Mouse (Mus musculus): ENCODE results near the gene Gtdc1. TPM values are rescaled to one million over a fixed set of nuclear protein-coding genes. Genes with fewer than 3 reads are reported as not detected.
A peak's percentile ranks its signal among the peaks of the same experiment; 100 is the strongest.

The Gtdc1 gene
- polyA plus RNA-seq, 1 experiment from 2014 or later = 12.3 TPM

- ATAC-seq (replicated peaks; ENCODE audit: low FRiP score, low TSS enrichment, low read depth) (no peak), DNase-seq (ENCODE audit: low spot score) (no peak)
- Histone ChIP-seq H3K36me3 (ENCODE audit: control insufficient read depth, insufficient read depth, low read length) (no peaks in the 10 kb centered on the region), H3K27ac (ENCODE audit: low read depth) (no peak overlapping the region), H3K4me1 (replicated peaks; ENCODE audit: control insufficient read depth, insufficient read depth, low read length) (0 out of 2 replicates have a peak, but pooled peaks cover 3% of the 10 kb centered on the region), H3K9ac (ENCODE audit: low read length) (no peak overlapping the region), H3K9me3 (ENCODE audit: control insufficient read depth, low read length) (no peaks in the 10 kb centered on the region), H3K4me3 (ENCODE audit: low read depth, low read length) (no peak overlapping the region), H3K4me2 (ENCODE audit: low read length) (no peak overlapping the region), H3K27me3 (replicated peaks; ENCODE audit: control insufficient read depth, insufficient read depth, low read length) (no peaks in the 10 kb centered on the region)
- WGBS = 88% methylated on average over 4 of the region's 4 CpGs
These were observed 33.7 kb upstream of the Gtdc1 start for GRCm38 (mm10) chr2:44961192-44961591.

DNA sequence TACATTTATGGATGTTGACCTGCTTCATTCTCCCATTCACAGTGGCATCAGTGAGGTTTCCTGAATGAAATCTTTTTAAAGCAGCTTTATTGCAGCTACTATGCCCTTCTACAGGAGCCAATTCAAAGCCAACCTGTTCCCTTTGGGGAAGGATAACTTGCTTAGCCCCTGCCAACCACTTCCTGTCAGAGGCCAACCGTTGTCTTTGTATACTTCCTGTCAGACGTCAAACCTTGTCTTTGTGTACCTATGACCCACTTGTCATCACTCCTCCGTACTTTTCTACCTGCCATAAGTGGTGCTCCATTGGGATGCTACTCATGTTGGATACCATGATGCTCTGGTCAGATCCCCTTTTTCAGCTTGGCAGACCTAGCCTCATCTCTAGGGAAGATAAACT lies 33.1 kb upstream of the Gtdc1 start:
- Histone ChIP-seq H3K9me3 (ENCODE audit: control insufficient read depth, low read length) (no peaks in the 10 kb centered on the region), H3K36me3 (ENCODE audit: control insufficient read depth, insufficient read depth, low read length) (no peaks in the 10 kb centered on the region), H3K27ac (ENCODE audit: low read depth) (no peak overlapping the region), H3K9ac (ENCODE audit: low read length) (no peak overlapping the region), H3K4me1 (replicated peaks; ENCODE audit: control insufficient read depth, insufficient read depth, low read length) (0 out of 2 replicates have a peak, but pooled peaks cover 3% of the 10 kb centered on the region), H3K27me3 (replicated peaks; ENCODE audit: control insufficient read depth, insufficient read depth, low read length) (no peaks in the 10 kb centered on the region), H3K4me2 (ENCODE audit: low read length) (no peak overlapping the region), H3K4me3 (ENCODE audit: low read depth, low read length) (no peak overlapping the region)
- ATAC-seq (replicated peaks; ENCODE audit: low FRiP score, low TSS enrichment, low read depth) (no peak), DNase-seq (ENCODE audit: low spot score) (no peak)
- 74% methylated on average over 3 of the region's 3 CpGs for WGBS

DNA sequence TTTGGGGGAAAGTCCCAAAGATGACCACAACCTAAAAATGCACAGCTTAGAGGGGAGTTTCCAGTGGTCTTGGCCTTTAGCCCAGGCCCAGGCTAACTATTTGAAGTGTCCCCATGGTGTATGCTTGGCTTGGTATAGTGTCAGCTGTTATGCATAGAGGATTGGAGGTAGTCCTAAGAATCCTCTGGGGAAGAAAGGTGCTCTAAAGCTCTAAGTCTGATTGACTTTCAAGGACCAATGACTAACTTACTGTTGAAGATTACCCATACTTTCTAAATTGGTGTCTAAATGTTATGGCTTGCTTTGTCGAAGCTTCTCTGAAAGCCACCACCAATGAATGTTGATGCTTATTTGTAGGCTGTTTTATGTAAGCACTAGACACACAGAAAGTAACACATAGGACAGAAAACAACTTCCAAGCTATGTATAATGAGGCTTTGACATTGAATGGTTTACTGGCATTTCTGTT lies 29.9 kb upstream of the Gtdc1 start:
- no peak overlapping the region for H3K4me3 ChIP-seq (ENCODE audit: low read depth, low read length)
- H3K27ac ChIP-seq (ENCODE audit: low read depth) = no peak overlapping the region
- no peak overlapping the region for H3K9ac ChIP-seq (ENCODE audit: low read length)
- 78% methylated on average over 1 of the region's 1 CpGs for WGBS
- H3K9me3 ChIP-seq (ENCODE audit: control insufficient read depth, low read length) = no peaks in the 10 kb centered on the region
- no peak overlapping the region for H3K4me2 ChIP-seq (ENCODE audit: low read length)
- H3K4me1 ChIP-seq (replicated peaks; ENCODE audit: control insufficient read depth, insufficient read depth, low read length) = 0 out of 2 replicates have a peak, but pooled peaks cover 3% of the 10 kb centered on the region
- no peaks in the 10 kb centered on the region for H3K27me3 ChIP-seq (replicated peaks; ENCODE audit: control insufficient read depth, insufficient read depth, low read length)
- DNase-seq (ENCODE audit: low spot score) = no peak
- no peaks in the 10 kb centered on the region for H3K36me3 ChIP-seq (ENCODE audit: control insufficient read depth, insufficient read depth, low read length)
- ATAC-seq (replicated peaks; ENCODE audit: low FRiP score, low TSS enrichment, low read depth) = no peak

- 0 out of 2 replicates have a peak overlapping the region, but pooled peaks have one; percentile 27 for H3K27ac ChIP-seq (ENCODE audit: low read depth)
- DNase-seq (ENCODE audit: low spot score) (no peak), ATAC-seq (replicated peaks; ENCODE audit: low FRiP score, low TSS enrichment, low read depth) (no peak)
- H3K27me3 ChIP-seq (replicated peaks; ENCODE audit: control insufficient read depth, insufficient read depth, low read length) = no peaks in the 10 kb centered on the region
- no peak overlapping the region for H3K9ac ChIP-seq (ENCODE audit: low read length)
- no peaks in the 10 kb centered on the region for H3K36me3 ChIP-seq (ENCODE audit: control insufficient read depth, insufficient read depth, low read length)
- 0 out of 2 replicates have a peak, but pooled peaks cover 3% of the 10 kb centered on the region for H3K4me1 ChIP-seq (replicated peaks; ENCODE audit: control insufficient read depth, insufficient read depth, low read length)
- H3K4me2 ChIP-seq (ENCODE audit: low read length) = no peak overlapping the region
- H3K4me3 ChIP-seq (ENCODE audit: low read depth, low read length) = no peak overlapping the region
- no peaks in the 10 kb centered on the region for H3K9me3 ChIP-seq (ENCODE audit: control insufficient read depth, low read length)
- WGBS = 30% methylated on average over 3 of the region's 3 CpGs
These were observed 28.8 kb upstream of the Gtdc1 start for GRCm38 (mm10) chr2:44956232-44956631.

DNA sequence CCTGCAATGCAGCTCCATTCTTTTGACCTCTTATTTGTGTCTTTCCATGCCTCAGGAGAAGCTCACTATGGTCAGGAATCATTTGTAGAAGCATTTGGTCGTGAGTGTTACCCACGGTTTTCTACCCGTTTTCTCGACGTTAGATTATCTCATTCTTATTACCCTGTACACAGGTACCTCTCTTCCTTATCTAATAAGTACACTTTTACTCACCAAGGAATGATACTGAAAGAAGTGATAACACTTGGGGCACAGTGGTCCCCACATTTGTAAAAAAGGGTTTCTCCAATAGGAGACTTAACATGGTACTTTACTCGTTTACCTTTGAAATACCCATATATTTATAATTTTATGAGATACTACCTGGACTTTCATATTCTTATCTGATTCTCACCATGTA lies 28.0 kb upstream of the Gtdc1 start:
- H3K27ac ChIP-seq (ENCODE audit: low read depth) = no peak overlapping the region
- no peaks in the 10 kb centered on the region for H3K9me3 ChIP-seq (ENCODE audit: control insufficient read depth, low read length)
- H3K9ac ChIP-seq (ENCODE audit: low read length) = no peak overlapping the region
- no peaks in the 10 kb centered on the region for H3K36me3 ChIP-seq (ENCODE audit: control insufficient read depth, insufficient read depth, low read length)
- H3K4me1 ChIP-seq (replicated peaks; ENCODE audit: control insufficient read depth, insufficient read depth, low read length) = 0 out of 2 replicates have a peak, but pooled peaks cover 3% of the 10 kb centered on the region
- H3K4me2 ChIP-seq (ENCODE audit: low read length) = no peak overlapping the region
- WGBS = 87% methylated on average over 6 of the region's 6 CpGs
- DNase-seq (ENCODE audit: low spot score) = no peak
- H3K4me3 ChIP-seq (ENCODE audit: low read depth, low read length) = no peak overlapping the region
- H3K27me3 ChIP-seq (replicated peaks; ENCODE audit: control insufficient read depth, insufficient read depth, low read length) = no peaks in the 10 kb centered on the region
- no peak for ATAC-seq (replicated peaks; ENCODE audit: low FRiP score, low TSS enrichment, low read depth)

GRCm38 (mm10) chr2:44954180-44954579 lies 26.7 kb upstream of the Gtdc1 start:
- no peak for ATAC-seq (replicated peaks; ENCODE audit: low FRiP score, low TSS enrichment, low read depth)
- Histone ChIP-seq H3K27me3 (replicated peaks; ENCODE audit: control insufficient read depth, insufficient read depth, low read length) (no peaks in the 10 kb centered on the region), H3K36me3 (ENCODE audit: control insufficient read depth, insufficient read depth, low read length) (no peaks in the 10 kb centered on the region), H3K4me3 (ENCODE audit: low read depth, low read length) (no peak overlapping the region), H3K4me2 (ENCODE audit: low read length) (no peak overlapping the region), H3K9me3 (ENCODE audit: control insufficient read depth, low read length) (no peaks in the 10 kb centered on the region), H3K4me1 (replicated peaks; ENCODE audit: control insufficient read depth, insufficient read depth, low read length) (0 out of 2 replicates have a peak, but pooled peaks cover 3% of the 10 kb centered on the region), H3K27ac (ENCODE audit: low read depth) (no peak overlapping the region), H3K9ac (ENCODE audit: low read length) (no peak overlapping the region)
- 61% methylated on average over 1 of the region's 1 CpGs for WGBS
- DNase-seq (ENCODE audit: low spot score) = no peak

- ATAC-seq (replicated peaks; ENCODE audit: low FRiP score, low TSS enrichment, low read depth) (no peak), DNase-seq (ENCODE audit: low spot score) (no peak)
- Histone ChIP-seq H3K27ac (ENCODE audit: low read depth) (no peak overlapping the region), H3K4me3 (ENCODE audit: low read depth, low read length) (no peak overlapping the region), H3K4me2 (ENCODE audit: low read length) (no peak overlapping the region), H3K27me3 (replicated peaks; ENCODE audit: control insufficient read depth, insufficient read depth, low read length) (no peaks in the 10 kb centered on the region), H3K4me1 (replicated peaks; ENCODE audit: control insufficient read depth, insufficient read depth, low read length) (0 out of 2 replicates have a peak, but pooled peaks cover 3% of the 10 kb centered on the region), H3K36me3 (ENCODE audit: control insufficient read depth, insufficient read depth, low read length) (no peaks in the 10 kb centered on the region), H3K9ac (ENCODE audit: low read length) (no peak overlapping the region), H3K9me3 (ENCODE audit: control insufficient read depth, low read length) (no peaks in the 10 kb centered on the region)
- WGBS = 48% methylated on average over 6 of the region's 6 CpGs
These were observed 25.5 kb upstream of the Gtdc1 start for GRCm38 (mm10) chr2:44952830-44953422.

- no peak overlapping the region for H3K9ac ChIP-seq (ENCODE audit: low read length)
- no peaks in the 10 kb centered on the region for H3K9me3 ChIP-seq (ENCODE audit: control insufficient read depth, low read length)
- no peak overlapping the region for H3K4me3 ChIP-seq (ENCODE audit: low read depth, low read length)
- H3K27ac ChIP-seq (ENCODE audit: low read depth) = no peak overlapping the region
- ATAC-seq (replicated peaks; ENCODE audit: low FRiP score, low TSS enrichment, low read depth) (no peak), DNase-seq (ENCODE audit: low spot score) (no peak)
- WGBS = 72% methylated on average over 4 of the region's 4 CpGs
- H3K27me3 ChIP-seq (replicated peaks; ENCODE audit: control insufficient read depth, insufficient read depth, low read length) = no peaks in the 10 kb centered on the region
- no peak overlapping the region for H3K4me2 ChIP-seq (ENCODE audit: low read length)
- no peaks in the 10 kb centered on the region for H3K36me3 ChIP-seq (ENCODE audit: control insufficient read depth, insufficient read depth, low read length)
- H3K4me1 ChIP-seq (replicated peaks; ENCODE audit: control insufficient read depth, insufficient read depth, low read length) = 0 out of 2 replicates have a peak, but pooled peaks cover 3% of the 10 kb centered on the region
These were observed 24.3 kb upstream of the Gtdc1 start for GRCm38 (mm10) chr2:44951651-44952213.

DNA sequence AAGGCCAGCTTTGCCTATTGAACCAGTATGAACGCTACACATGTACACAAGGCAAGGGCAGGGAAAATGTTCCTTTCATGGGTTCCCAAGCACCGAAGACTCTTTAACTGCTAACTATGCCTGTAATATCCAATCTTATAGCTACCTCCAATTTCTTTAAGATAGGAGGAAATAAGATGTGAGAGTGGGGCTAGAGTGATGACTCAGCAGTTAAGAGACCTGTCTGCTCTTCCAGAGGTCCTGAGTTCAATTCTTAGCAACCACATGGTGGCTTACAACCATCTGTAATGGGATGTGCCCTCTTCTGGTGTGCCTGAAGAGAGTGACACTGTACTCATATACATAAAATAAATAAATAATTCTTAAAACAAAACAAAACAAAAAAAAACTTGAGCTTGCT lies 17.2 kb upstream of the Gtdc1 start:
- Histone ChIP-seq H3K27me3 (replicated peaks; ENCODE audit: control insufficient read depth, insufficient read depth, low read length) (no peaks in the 10 kb centered on the region), H3K9me3 (ENCODE audit: control insufficient read depth, low read length) (no peaks in the 10 kb centered on the region), H3K27ac (ENCODE audit: low read depth) (no peak overlapping the region), H3K4me3 (ENCODE audit: low read depth, low read length) (no peak overlapping the region), H3K36me3 (ENCODE audit: control insufficient read depth, insufficient read depth, low read length) (no peaks in the 10 kb centered on the region), H3K4me2 (ENCODE audit: low read length) (no peak overlapping the region), H3K4me1 (replicated peaks; ENCODE audit: control insufficient read depth, insufficient read depth, low read length) (no peaks in the 10 kb centered on the region), H3K9ac (ENCODE audit: low read length) (no peak overlapping the region)
- DNase-seq (ENCODE audit: low spot score) (no peak), ATAC-seq (replicated peaks; ENCODE audit: low FRiP score, low TSS enrichment, low read depth) (no peak)
- 90% methylated on average over 2 of the region's 2 CpGs for WGBS

Measured in intestine, embryonic 14.5 days (tissue).